Mouse (Mus musculus) ES-Bruce4 (cell line): Measurements from ENCODE around the gene Mat2b.

ENCODE experiments used
- EP300 ChIP-seq: IDR thresholded peaks from 2 replicates; pipeline ENCODE4 v1.6.1; 2011; ENCODE audit warnings: low read depth, low read length; ENCODE audit not compliant: insufficient read depth
- POLR2A ChIP-seq: IDR thresholded peaks from one replicate; pipeline ENCODE4 v1.8.1; 2011; ENCODE audit warnings: low read length; ENCODE audit not compliant: insufficient read depth

DNA sequence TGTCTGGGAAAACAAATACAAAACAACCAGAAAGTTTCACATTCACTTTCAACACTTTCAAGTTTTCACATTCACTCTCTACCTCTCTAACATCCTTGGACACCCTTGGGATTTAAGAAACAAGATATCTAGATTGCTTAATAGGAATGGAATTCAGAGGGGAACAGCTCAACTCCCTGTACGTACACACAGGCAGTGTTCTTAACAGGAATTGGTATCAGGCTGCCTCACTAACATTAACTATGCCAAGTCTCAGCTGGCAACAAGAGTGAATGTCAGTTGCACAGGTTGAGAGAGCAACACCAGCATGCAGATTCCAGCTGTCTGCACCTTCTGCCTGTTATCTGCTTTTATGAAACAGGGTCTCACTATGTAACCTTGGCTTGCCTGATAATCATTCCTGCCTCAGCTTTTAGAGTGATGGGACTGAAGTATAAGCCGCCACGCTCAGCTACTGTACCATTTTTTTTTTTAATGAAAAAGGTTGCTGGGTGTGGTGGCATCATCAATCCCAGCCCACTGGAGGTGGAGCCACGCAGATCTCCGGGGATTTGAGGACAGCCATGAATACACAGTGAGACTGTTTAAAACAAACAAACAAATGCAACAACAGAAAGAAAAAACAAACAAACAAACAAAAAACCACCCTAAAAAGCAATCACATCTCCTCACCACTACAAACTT lies 4.4 kb downstream of the Mat2b start:
- TF ChIP-seq EP300 (no peak), POLR2A (no peak)
